Mouse (Mus musculus) liver, postnatal 0 days (tissue): ENCODE results near the gene Mctp1.

Experiments used
- CTCF ChIP-seq: sonication (generic); IDR thresholded peaks from 2 replicates; pipeline ENCODE4 v1.5.1; 2016; ENCODE audit warnings: antibody characterized with exemption, low read depth
- EP300 ChIP-seq: IDR thresholded peaks from 2 replicates; pipeline ENCODE4 v1.6.1; 2016; ENCODE audit warnings: antibody characterized with exemption, low read depth, mild to moderate bottlenecking

DNA sequence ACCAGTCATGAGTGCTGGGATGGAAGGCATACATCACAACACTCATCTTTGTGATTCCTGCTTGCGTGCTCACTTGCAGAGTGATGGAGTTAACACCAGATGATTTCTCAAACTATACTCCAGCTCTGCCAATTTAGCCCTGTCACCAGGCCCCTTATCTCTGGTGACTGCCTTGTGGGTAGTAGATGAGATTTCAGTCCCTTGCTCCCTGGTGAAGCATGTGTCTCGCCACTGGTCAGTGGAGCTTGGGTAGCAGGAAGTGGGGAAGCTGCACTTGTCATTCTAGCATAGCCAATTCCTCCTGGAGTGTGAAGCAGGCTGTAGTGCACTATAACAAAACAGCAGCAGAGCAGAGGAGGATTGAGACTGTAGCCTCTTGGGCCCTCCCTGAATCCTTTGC is 208.6 kb downstream of the Mctp1 start:
- no peak for TF ChIP-seq CTCF
- no peak for TF ChIP-seq EP300
